ENCODE assay signal across 11 mouse cellular contexts in the genomic region with DNA sequence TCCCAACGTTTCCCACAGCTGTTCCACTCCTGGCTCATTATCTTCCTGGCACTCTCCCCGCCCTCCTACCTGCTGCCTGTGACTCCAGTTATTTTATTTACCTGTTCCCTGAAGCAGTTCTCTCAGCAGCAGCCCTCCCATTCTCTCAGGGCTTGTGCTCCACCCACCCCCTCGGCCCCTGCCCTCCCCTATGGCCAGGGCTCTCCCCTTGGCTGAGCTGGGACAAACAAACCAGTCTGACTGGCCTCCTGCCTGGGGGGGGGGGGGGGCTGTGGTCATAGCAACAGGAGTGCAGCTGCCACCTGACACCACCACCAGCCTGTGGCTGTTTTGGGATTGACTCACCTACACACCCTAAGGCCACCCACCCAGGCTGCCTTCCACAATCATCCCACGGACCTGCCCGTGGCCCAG. TPM values are rescaled to one million over a fixed set of nuclear protein-coding genes. Genes with fewer than 3 reads are reported as not detected.
A peak's percentile ranks its signal among the peaks of the same experiment; 100 is the strongest.
DNase-seq lines count a peak whose midpoint lies in the region; ATAC-seq lines count a peak whose summit lies in the region.
"Had no signal": no experiment of that assay in that cellular context is flagged by ENCODE, and none has a peak within 500 bp of the region (broad histone marks: within the 10 kb centered on the region; RNA-seq: fewer than 3 reads in every experiment).

No protein-coding gene starts in this region.

- H3K4me2 ChIP-seq in forebrain, embryonic 13.5 days = no peak overlapping the region
- H3K4me2 ChIP-seq in kidney, embryonic 15.5 days = peak overlapping the region; percentile 48
- no peak overlapping the region; the same call in 1 of the 2 replicates for H3K4me2 ChIP-seq in lung, embryonic 15.5 days
- H3K4me2 ChIP-seq: midbrain, embryonic 12.5 days had no signal

- intact Hi-C loops in heart, postnatal 36 days (cut with DNase I) = no loop called here

- H3K36me3 ChIP-seq in forebrain, embryonic 10.5 days (replicated peaks) = peaks cover 5% of the 10 kb centered on the region
- H3K36me3 ChIP-seq in forebrain, embryonic 13.5 days (ENCODE audit: poor library complexity, severe bottlenecking) = peaks cover 41% of the 10 kb centered on the region
- no peaks in the 10 kb centered on the region for H3K36me3 ChIP-seq in kidney, embryonic 15.5 days
- H3K36me3 ChIP-seq in lung, embryonic 15.5 days = no peaks in the 10 kb centered on the region
- no peaks in the 10 kb centered on the region for H3K36me3 ChIP-seq in heart, embryonic 10.5 days

- no peak overlapping the region for H3K27ac ChIP-seq in forebrain, embryonic 10.5 days
- H3K27ac ChIP-seq in forebrain, embryonic 13.5 days = no peak overlapping the region
- peak overlapping the region; percentile 33 for H3K27ac ChIP-seq in kidney, embryonic 15.5 days
- H3K27ac ChIP-seq in lung, embryonic 15.5 days = 0 out of 2 replicates have a peak overlapping the region, but pooled peaks have one; percentile 12
- H3K27ac ChIP-seq in heart, embryonic 10.5 days = no peak overlapping the region
- H3K27ac ChIP-seq: midbrain, embryonic 12.5 days had no signal

- no peaks in the 10 kb centered on the region for H3K9me3 ChIP-seq in forebrain, embryonic 10.5 days
- no peaks in the 10 kb centered on the region for H3K9me3 ChIP-seq in forebrain, embryonic 13.5 days (replicated peaks)
- no peaks in the 10 kb centered on the region for H3K9me3 ChIP-seq in kidney, embryonic 15.5 days (replicated peaks)
- H3K9me3 ChIP-seq in lung, embryonic 15.5 days = no peaks in the 10 kb centered on the region
- no peaks in the 10 kb centered on the region for H3K9me3 ChIP-seq in heart, embryonic 10.5 days
- H3K9me3 ChIP-seq: midbrain, embryonic 12.5 days had no signal

- H3K4me3 ChIP-seq in forebrain, embryonic 10.5 days = no peak overlapping the region
- no peak overlapping the region for H3K4me3 ChIP-seq in forebrain, embryonic 13.5 days
- H3K4me3 ChIP-seq in kidney, embryonic 15.5 days (replicated peaks) = no peak overlapping the region
- no peak overlapping the region for H3K4me3 ChIP-seq in lung, embryonic 15.5 days
- H3K4me3 ChIP-seq in heart, embryonic 10.5 days = no peak overlapping the region
- H3K4me3 ChIP-seq: midbrain, embryonic 12.5 days had no signal

- no peak for ATAC-seq in forebrain, embryonic 13.5 days
- ATAC-seq in kidney, embryonic 15.5 days (replicated peaks; ENCODE audit: low FRiP score) = peak; percentile 89
- peak; percentile 63 for ATAC-seq in lung, embryonic 15.5 days (ENCODE audit: borderline replicate concordance, extremely low read depth, low FRiP score, low TSS enrichment)

- H3K9ac ChIP-seq in forebrain, embryonic 13.5 days = no peak overlapping the region
- H3K9ac ChIP-seq in kidney, embryonic 15.5 days = no peak overlapping the region
- no peak overlapping the region for H3K9ac ChIP-seq in lung, embryonic 15.5 days
- H3K9ac ChIP-seq: midbrain, embryonic 12.5 days had no signal

- H3K4me1 ChIP-seq in forebrain, embryonic 10.5 days = peaks cover 38% of the 10 kb centered on the region
- peaks cover 15% of the 10 kb centered on the region for H3K4me1 ChIP-seq in forebrain, embryonic 13.5 days
- peaks cover 37% of the 10 kb centered on the region for H3K4me1 ChIP-seq in kidney, embryonic 15.5 days
- H3K4me1 ChIP-seq in lung, embryonic 15.5 days = peaks cover 20% of the 10 kb centered on the region
- peaks cover 24% of the 10 kb centered on the region for H3K4me1 ChIP-seq in heart, embryonic 10.5 days

- peak; percentile 35 for DNase-seq in forebrain, embryonic 10.5 days (ENCODE audit: extremely low spot score, low spot score)
- DNase-seq in ZHBTc4 (ENCODE audit: low read depth, low spot score) = peak; percentile 46
- no peak for DNase-seq in heart, embryonic 10.5 days (ENCODE audit: low spot score)
- no peak for DNase-seq in heart, postnatal 36 days
- no peak for DNase-seq in gastrocnemius, postnatal 10 days
- DNase-seq: adrenal gland, adult 2 months had no signal

- 21% methylated on average over 5 of the region's 5 CpGs for WGBS in forebrain, embryonic 10.5 days
- WGBS in forebrain, embryonic 13.5 days = 19% methylated on average over 5 of the region's 5 CpGs
- WGBS in kidney, embryonic 15.5 days = 2% methylated on average over 5 of the region's 5 CpGs
- WGBS in lung, embryonic 15.5 days = 23% methylated on average over 5 of the region's 5 CpGs
- WGBS in heart, embryonic 10.5 days = 19% methylated on average over 5 of the region's 5 CpGs

- H3K27me3 ChIP-seq in forebrain, embryonic 10.5 days (ENCODE audit: poor library complexity, severe bottlenecking) = peaks cover 58% of the 10 kb centered on the region
- no peaks in the 10 kb centered on the region for H3K27me3 ChIP-seq in forebrain, embryonic 13.5 days
- H3K27me3 ChIP-seq in kidney, embryonic 15.5 days = peaks cover 12% of the 10 kb centered on the region
- H3K27me3 ChIP-seq in lung, embryonic 15.5 days = peaks cover 6% of the 10 kb centered on the region
- H3K27me3 ChIP-seq in heart, embryonic 10.5 days (ENCODE audit: insufficient read depth, poor library complexity, severe bottlenecking) = peaks cover 83% of the 10 kb centered on the region

RNA-seq across cellular contexts. Expression of a gene that starts 8.4 kb away (rescaled TPM):
- 6.6 and 8.3 TPM in 2 replicates for polyA plus RNA-seq in forebrain, embryonic 10.5 days (2016; fragmentation: Nextera tagmentation; extraction: Ambion mirVana)
- 18.1 and 20.8 TPM in 2 replicates for polyA plus RNA-seq in forebrain, embryonic 13.5 days (2015; fragmentation: Nextera tagmentation; extraction: Ambion mirVana)
- 2.7 and 2.9 TPM in 2 replicates for polyA plus RNA-seq in kidney, embryonic 15.5 days (2015; fragmentation: Nextera tagmentation; extraction: Ambion mirVana)
- 1.1 and 1.4 TPM in 2 replicates for polyA plus RNA-seq in lung, embryonic 15.5 days (2015; fragmentation: Nextera tagmentation; extraction: Ambion mirVana)
- 0.57 and 1.6 TPM in 2 replicates for polyA plus RNA-seq in heart, embryonic 10.5 days (2016; fragmentation: Nextera tagmentation; extraction: Ambion mirVana)
- under 1 TPM; 0.19 to 0.22 TPM for total RNA-seq in heart, postnatal 36 days (2021)
- total RNA-seq in gastrocnemius, postnatal 10 days (2021) = 1 to 10 TPM in 1 of 2 experiments, under 1 TPM in 1; 0.96 to 1.1 TPM

RNA-seq across cellular contexts. Expression of a gene that starts 20.9 kb away (rescaled TPM):
- 2.2 and 3.0 TPM in 2 replicates for polyA plus RNA-seq in forebrain, embryonic 10.5 days (2016; fragmentation: Nextera tagmentation; extraction: Ambion mirVana)
- polyA plus RNA-seq in forebrain, embryonic 13.5 days (2015; fragmentation: Nextera tagmentation; extraction: Ambion mirVana) = 4.1 and 5.8 TPM in 2 replicates
- 2.0 and 3.4 TPM in 2 replicates for polyA plus RNA-seq in kidney, embryonic 15.5 days (2015; fragmentation: Nextera tagmentation; extraction: Ambion mirVana)
- polyA plus RNA-seq in lung, embryonic 15.5 days (2015; fragmentation: Nextera tagmentation; extraction: Ambion mirVana) = 2.2 and 3.1 TPM in 2 replicates
- polyA plus RNA-seq in heart, embryonic 10.5 days (2016; fragmentation: Nextera tagmentation; extraction: Ambion mirVana) = 2.1 and 2.2 TPM in 2 replicates
- total RNA-seq in heart, postnatal 36 days (2021) = not detected
- 1 to 10 TPM in 1 of 2 experiments, under 1 TPM in 1; 0.20 to 1.0 TPM for total RNA-seq in gastrocnemius, postnatal 10 days (2021)
- total RNA-seq: heart, adult 8-10 months had no signal

RNA-seq across cellular contexts. Expression of a gene that starts 36.9 kb away (rescaled TPM):
- polyA plus RNA-seq in forebrain, embryonic 10.5 days (2016; fragmentation: Nextera tagmentation; extraction: Ambion mirVana) = 104 and 106 TPM in 2 replicates
- polyA plus RNA-seq in forebrain, embryonic 13.5 days (2015; fragmentation: Nextera tagmentation; extraction: Ambion mirVana) = 188 and 192 TPM in 2 replicates
- 75.2 and 75.5 TPM in 2 replicates for polyA plus RNA-seq in kidney, embryonic 15.5 days (2015; fragmentation: Nextera tagmentation; extraction: Ambion mirVana)
- polyA plus RNA-seq in lung, embryonic 15.5 days (2015; fragmentation: Nextera tagmentation; extraction: Ambion mirVana) = 60.8 and 62.7 TPM in 2 replicates
- 44.8 and 59.1 TPM in 2 replicates for polyA plus RNA-seq in heart, embryonic 10.5 days (2016; fragmentation: Nextera tagmentation; extraction: Ambion mirVana)
- 1 to 10 TPM; 5.9 to 7.0 TPM for total RNA-seq in heart, postnatal 36 days (2021)
- total RNA-seq in gastrocnemius, postnatal 10 days (2021) = 1 to 10 TPM; 2.5 to 4.6 TPM

Comparison
In these comparisons a context has a peak if more than half of its experiments do, and no peak if none do; other contexts are left out.
1. DNase-seq: peak in forebrain, embryonic 10.5 days (single experiment) and ZHBTc4 (single experiment); none in heart, embryonic 10.5 days (single experiment), heart, postnatal 36 days (0 of 2) and gastrocnemius, postnatal 10 days (single experiment).
2. H3K27ac ChIP-seq: peak in kidney, embryonic 15.5 days (single experiment) and lung, embryonic 15.5 days (single experiment); none in forebrain, embryonic 10.5 days (single experiment), forebrain, embryonic 13.5 days (single experiment) and heart, embryonic 10.5 days (single experiment).